Mouse (Mus musculus): ENCODE results near the gene Gm10142. TPM values are rescaled to one million over a fixed set of nuclear protein-coding genes. Genes with fewer than 3 reads are reported as not detected.
"Not testable (repeated sequence)": the region's sequence is repeated elsewhere in the genome, so short reads cannot be mapped to it uniquely, and the experiment has no call there.

Gene Gm10142
- total RNA-seq, 1 experiment from 2014 or later: not detected

DNA sequence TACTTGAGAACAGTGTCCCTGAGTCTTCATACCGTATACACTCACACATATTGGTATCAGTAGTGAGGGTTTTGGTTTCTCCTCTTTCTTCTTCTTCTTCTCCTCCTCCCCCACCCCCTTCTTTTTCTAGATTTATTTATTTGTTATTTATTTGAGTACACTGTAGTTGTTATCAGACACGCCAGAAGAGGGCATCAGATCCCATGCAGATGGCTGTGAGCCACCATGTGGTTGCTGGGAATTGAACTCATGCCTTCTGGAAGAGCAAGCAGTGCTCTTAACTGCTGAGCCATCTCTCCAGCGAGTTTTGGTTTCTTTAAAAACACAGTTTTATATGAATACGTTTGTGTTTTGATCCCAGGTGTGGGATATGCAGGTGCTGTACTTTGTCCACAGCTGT is 12.7 kb downstream of the Gm10142 start:
- ATAC-seq (ENCODE audit: extremely low read depth, insufficient number of reproducible peaks, low FRiP score, poor library complexity, severe bottlenecking): no peak

DNA sequence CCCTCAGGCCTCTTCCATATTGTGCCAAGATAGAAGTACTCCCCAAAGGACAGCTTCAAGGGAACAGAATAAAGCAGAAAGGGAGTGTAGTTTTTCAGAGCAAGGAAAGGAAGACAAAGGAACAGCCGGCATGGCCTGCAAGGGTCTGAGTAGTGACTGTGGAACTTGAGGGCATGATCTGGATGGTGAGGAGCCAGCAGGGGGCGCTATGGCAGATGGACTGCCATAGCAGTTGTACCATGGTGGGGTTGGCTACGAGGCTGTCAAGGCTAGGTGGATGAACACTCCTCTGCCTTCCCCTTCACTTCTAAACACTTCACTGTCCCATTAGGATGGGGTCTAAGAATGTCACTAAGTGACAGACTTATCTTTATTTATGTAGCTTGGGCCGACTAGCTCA is 13.6 kb downstream of the Gm10142 start:
- ATAC-seq (ENCODE audit: extremely low read depth, insufficient number of reproducible peaks, low FRiP score, poor library complexity, severe bottlenecking): no peak

DNA sequence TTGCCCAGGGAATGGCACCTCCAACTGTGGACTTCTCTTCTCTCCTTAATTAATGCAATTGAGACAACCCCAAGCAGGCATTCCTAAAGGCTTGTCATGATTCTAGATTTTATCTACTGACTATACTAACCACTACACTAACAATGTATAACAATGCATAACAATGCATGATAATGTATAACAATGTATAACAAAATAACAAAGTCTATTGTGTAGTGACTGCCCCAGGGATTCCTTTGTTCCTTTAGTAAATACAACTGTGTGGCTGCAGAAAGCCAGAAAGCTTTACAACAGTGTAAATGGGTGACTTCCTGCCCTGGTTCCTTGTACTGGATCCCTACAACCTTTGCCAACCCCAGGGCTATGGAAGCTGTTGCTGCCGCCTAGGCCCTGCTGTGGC is 20.3 kb downstream of the Gm10142 start:
- no peak for ATAC-seq (ENCODE audit: extremely low read depth, insufficient number of reproducible peaks, low FRiP score, poor library complexity, severe bottlenecking)

DNA sequence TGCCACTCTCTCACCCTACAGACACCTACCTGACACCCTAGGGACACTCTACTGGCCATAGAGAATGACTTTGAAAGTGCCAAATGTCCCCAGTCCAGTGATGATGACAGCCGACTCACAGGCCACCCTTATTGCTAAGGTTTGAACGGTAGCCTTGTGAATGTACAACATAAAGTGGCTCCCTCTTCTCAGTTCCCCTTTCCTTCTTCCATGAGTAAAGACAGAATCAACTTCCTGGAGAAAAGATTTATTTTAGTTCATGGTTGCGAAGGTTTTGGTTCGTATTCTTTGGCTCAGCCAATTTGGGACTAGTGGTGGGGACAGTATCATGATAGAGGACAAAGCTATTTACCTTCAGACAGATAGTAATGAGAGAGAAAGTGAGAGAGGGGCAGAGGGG is 23.3 kb downstream of the Gm10142 start:
- no peak for ATAC-seq (ENCODE audit: extremely low read depth, insufficient number of reproducible peaks, low FRiP score, poor library complexity, severe bottlenecking)

DNA sequence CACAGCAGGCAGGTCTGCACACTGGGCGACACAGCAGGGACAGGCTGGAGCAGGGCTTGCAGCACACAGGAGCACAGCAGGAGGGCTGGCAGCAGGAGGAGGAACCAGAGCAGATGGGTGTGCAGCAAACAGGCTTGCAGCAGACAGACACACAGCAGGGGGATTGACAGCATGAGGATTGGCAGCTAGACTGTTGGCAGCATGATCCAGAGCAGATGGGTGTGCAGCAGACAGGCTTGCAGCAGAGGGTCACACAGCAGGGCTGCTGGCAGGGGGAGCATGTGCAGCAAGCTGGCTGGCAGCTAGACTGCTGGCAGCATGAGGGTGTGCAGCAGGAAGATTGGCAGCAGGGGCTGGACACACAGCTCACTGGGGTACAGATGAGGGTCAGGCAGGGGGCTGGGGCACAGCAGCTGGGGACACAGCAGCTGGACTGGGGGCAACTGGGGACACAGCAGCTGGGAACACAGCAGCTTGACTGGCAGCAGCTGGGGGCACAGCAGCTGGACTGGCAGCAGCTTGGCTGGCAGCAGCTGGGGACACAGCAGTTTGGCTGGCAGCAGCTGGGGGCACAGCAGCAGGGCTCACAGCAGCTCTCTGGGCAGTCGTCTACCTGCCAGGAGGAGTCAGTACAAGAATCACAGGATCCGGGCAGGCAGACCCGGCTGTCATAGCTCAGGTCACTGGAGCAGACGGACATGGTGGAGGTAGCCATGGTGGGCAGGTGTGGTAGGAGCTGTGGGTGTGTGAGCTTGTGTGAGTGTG is 26.5 kb downstream of the Gm10142 start, which contains the start of gene Gm18596:
Gene Gm18596 (minus strand): TSS at position 715 of the 765 bp plus-strand sequence.
- ATAC-seq (ENCODE audit: extremely low read depth, insufficient number of reproducible peaks, low FRiP score, poor library complexity, severe bottlenecking): not testable (repeated sequence)

DNA sequence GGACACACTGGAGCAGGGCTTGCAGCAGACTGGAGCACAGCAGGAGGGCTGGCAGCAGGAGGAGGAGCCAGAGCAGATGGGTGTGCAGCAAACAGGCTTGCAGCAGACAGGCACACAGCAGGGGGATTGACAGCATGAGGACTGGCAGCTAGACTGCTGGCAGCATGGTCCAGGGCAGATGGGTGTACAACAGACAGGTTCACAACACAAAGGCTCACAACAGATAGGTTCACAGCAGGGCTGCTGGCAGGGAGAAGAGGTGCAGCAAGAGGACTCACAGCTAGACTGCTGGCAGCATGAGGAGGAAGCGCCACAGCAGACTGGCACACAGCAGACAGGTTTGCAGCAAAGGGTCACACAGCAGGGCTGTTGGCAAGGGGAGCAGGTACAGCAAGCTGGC is 35.1 kb downstream of the Gm10142 start:
- ATAC-seq (ENCODE audit: extremely low read depth, insufficient number of reproducible peaks, low FRiP score, poor library complexity, severe bottlenecking): not testable (repeated sequence)

DNA sequence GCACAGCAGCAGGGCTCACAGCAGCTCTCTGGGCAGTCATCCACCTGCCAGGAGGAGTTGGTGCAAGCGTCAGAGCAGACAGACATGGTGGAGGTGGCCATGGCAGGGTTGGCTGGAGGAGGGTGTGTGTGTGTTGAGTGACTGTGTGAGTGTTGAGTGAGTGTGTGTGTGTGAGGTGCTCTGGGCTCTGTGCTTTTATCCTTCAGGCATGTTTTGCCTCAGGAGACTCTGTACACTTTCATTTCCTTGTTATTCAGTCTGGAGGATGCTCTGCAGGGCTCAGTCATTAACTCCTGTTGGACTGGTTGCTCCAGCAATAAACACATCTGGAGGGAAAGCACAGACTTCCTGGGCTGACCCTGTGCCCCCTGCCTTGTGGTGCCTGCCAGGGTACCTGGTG is 35.6 kb downstream of the Gm10142 start, which contains the start of gene Gm9736:
Gene Gm9736 (minus strand): TSS at position 101 of the 400 bp plus-strand sequence.
- ATAC-seq (ENCODE audit: extremely low read depth, insufficient number of reproducible peaks, low FRiP score, poor library complexity, severe bottlenecking): not testable (repeated sequence)

DNA sequence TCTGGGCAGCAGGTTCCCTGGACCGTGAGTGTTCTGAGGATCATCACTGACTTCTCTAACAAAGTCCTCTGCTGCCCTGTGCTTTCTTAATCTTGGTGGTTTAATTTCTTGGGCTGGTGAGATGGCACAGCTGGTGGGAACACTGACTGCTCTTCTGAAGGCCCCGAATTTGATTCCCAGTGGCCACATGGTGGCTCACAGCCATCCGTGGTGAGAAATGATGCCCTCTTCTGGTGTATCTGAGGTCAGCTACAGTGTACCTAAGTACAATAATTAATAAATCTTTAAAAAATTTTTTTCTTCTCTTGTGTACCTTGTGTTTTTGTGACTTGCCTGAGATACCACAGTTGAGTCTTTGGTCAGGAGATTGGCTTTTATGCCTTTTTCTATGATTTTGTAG is 36.7 kb downstream of the Gm10142 start:
- not testable (repeated sequence) for ATAC-seq (ENCODE audit: extremely low read depth, insufficient number of reproducible peaks, low FRiP score, poor library complexity, severe bottlenecking)

DNA sequence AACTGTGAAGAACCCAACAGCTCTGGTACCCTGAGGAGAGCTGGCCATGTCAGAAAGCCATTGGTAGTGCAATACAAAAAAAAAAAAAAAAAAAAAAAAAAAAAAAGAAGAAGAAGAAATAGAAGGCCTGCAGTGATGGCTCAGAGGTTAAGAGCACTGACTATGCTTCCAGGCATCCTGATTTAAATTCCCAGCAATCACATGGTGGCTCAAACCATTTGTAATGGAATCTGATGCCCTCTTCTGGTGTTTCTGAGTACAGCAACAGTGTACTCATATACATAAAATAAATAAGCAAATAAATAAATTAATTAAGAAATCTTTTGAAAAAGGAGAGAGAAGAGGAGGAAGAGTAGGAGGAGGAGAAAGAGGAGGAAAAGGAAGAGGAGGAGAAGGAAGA is 37.8 kb downstream of the Gm10142 start:
- ATAC-seq (ENCODE audit: extremely low read depth, insufficient number of reproducible peaks, low FRiP score, poor library complexity, severe bottlenecking): no peak

DNA sequence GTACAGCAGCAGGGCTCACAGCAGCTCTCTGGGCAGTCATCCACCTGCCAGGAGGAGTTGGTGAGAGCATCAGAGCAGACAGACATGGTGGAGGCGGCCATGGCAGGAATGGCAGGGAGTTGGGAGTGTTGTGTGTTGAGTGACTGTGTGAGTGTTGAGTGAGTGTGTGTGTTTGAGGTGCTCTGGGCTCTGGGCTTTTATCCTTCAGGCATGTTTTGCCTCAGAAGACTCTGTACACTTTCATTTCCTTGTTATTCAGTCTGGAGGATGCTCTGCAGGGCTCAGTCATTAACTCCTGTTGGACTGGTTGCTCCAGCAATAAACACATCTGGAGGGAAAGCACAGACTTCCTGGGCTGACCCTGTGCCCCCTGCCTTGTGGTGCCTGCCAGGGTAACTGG is 44.0 kb downstream of the Gm10142 start, which contains the start of gene Gm3233:
Gene Gm3233 (minus strand): TSS at position 101 of the 400 bp plus-strand sequence.
- not testable (repeated sequence) for ATAC-seq (ENCODE audit: extremely low read depth, insufficient number of reproducible peaks, low FRiP score, poor library complexity, severe bottlenecking)

Other genes starting within 250 kb of the Gm10142 start
- 23.3 and 29.5 TPM in 2 replicates for gene Fam207a, start 200.0 kb upstream of the Gm10142 start, total RNA-seq (2017)
- gene Itgb2, start 185.6 kb upstream of the Gm10142 start, total RNA-seq (2017): 452 and 473 TPM in 2 replicates
- 78.7 and 87.5 TPM in 2 replicates for gene Pttg1ip, start 134.1 kb upstream of the Gm10142 start, total RNA-seq (2017)
- gene Sumo3, start 109.7 kb upstream of the Gm10142 start, total RNA-seq (2017): 32.6 and 52.2 TPM in 2 replicates
- not detected in 2 replicates for gene Gm49325, start 109.6 kb upstream of the Gm10142 start, total RNA-seq (2017)
- gene Ube2g2, start 93.5 kb upstream of the Gm10142 start, total RNA-seq (2017): 21.9 and 23.3 TPM in 2 replicates
- not detected in 2 replicates for gene Tspear, start 29.2 kb upstream of the Gm10142 start, total RNA-seq (2017)
- not detected in 2 replicates for gene Gm19402, start 25.1 kb upstream of the Gm10142 start, total RNA-seq (2017)
- not detected in 2 replicates for gene Gm9508, start 18.6 kb upstream of the Gm10142 start, total RNA-seq (2017)
- not detected in 2 replicates for gene Gm10272, start 9.2 kb upstream of the Gm10142 start, total RNA-seq (2017)
- not detected in 2 replicates for gene Gm10024, start 4.3 kb upstream of the Gm10142 start, total RNA-seq (2017)
- not detected in 2 replicates for gene Krtap12-1, start 4.8 kb downstream of the Gm10142 start, total RNA-seq (2017)
- gene Gm10100, start 10.7 kb downstream of the Gm10142 start, total RNA-seq (2017): not detected in 2 replicates
- gene Gm18596, start 26.8 kb downstream of the Gm10142 start, total RNA-seq (2017): not detected in 2 replicates
- gene Gm9736, start 35.5 kb downstream of the Gm10142 start, total RNA-seq (2017): not detected in 2 replicates
- gene Gm3233, start 43.9 kb downstream of the Gm10142 start, total RNA-seq (2017): not detected in 2 replicates
- not detected in 2 replicates for gene Gm3238, start 55.5 kb downstream of the Gm10142 start, total RNA-seq (2017)
- not detected in 2 replicates for gene Gm7138, start 61.1 kb downstream of the Gm10142 start, total RNA-seq (2017)
- gene Gm3250, start 66.7 kb downstream of the Gm10142 start, total RNA-seq (2017): not detected in 2 replicates
- not detected in 2 replicates for gene Gm7137, start 72.4 kb downstream of the Gm10142 start, total RNA-seq (2017)
- gene Gm9639, start 79.3 kb downstream of the Gm10142 start, total RNA-seq (2017): not detected in 2 replicates
- gene Gm19668, start 83.3 kb downstream of the Gm10142 start, total RNA-seq (2017): not detected in 2 replicates
- not detected in 2 replicates for gene Gm9507, start 96.0 kb downstream of the Gm10142 start, total RNA-seq (2017)
- not detected in 2 replicates for gene Gm2696, start 98.9 kb downstream of the Gm10142 start, total RNA-seq (2017)
- gene Krtap10-4, start 111.3 kb downstream of the Gm10142 start, total RNA-seq (2017): not detected in 2 replicates
- not detected in 2 replicates for gene Krtap10-10, start 120.1 kb downstream of the Gm10142 start, total RNA-seq (2017)
- gene Gm36176, start 131.0 kb downstream of the Gm10142 start, total RNA-seq (2017): not detected in 2 replicates
- gene Gm10318, start 137.1 kb downstream of the Gm10142 start, total RNA-seq (2017): not detected in 2 replicates
- not detected in 2 replicates for gene Gm3285, start 146.2 kb downstream of the Gm10142 start, total RNA-seq (2017)
- 0.12 and 0.23 TPM in 2 replicates for gene Lrrc3, start 186.7 kb downstream of the Gm10142 start, total RNA-seq (2017)

Measured in neutrophil, adult 5-6 weeks (primary cell).